Mouse (Mus musculus) limb, embryonic 14.5 days (tissue): Measurements from ENCODE around the gene Cfap45. TPM values are rescaled to one million over a fixed set of nuclear protein-coding genes. Genes with fewer than 3 reads are reported as not detected.

Experiments used
- ATAC-seq: fragments of 200-750 bp; cut with Nextera tagmentation; 2 replicates; pipeline ENCODE4 v1.8.0; 2017; ENCODE audit warnings: low read depth, moderate number of reproducible peaks, moderate TSS enrichment; ENCODE audit not compliant: low FRiP score
- DNase-seq: peaks from one replicate; pipeline ENCODE4 v3.0.0-alpha.2; 2015; ENCODE audit warnings: low spot score
- H3K27ac ChIP-seq: fragments of 300-500 bp; sonication (generic); replicated peaks from 2 replicates; pipeline ENCODE4 v1.5.1; 2014; ENCODE audit warnings: low read depth, mild to moderate bottlenecking, low read length, moderate library complexity, mixed read lengths
- H3K27me3 ChIP-seq: fragments of 300-500 bp; sonication (generic); 2 replicates; pipeline ENCODE4 v1.6.1; 2014; ENCODE audit warnings: low read length, mixed read lengths; ENCODE audit not compliant: control insufficient read depth, insufficient read depth
- H3K36me3 ChIP-seq: fragments of 300-500 bp; sonication (generic); 2 replicates; pipeline ENCODE4 v1.6.1; 2014; ENCODE audit warnings: mild to moderate bottlenecking, low read length, moderate library complexity, mixed read lengths; ENCODE audit not compliant: control insufficient read depth, insufficient read depth
- H3K4me1 ChIP-seq: fragments of 300-500 bp; sonication (generic); 2 replicates; pipeline ENCODE4 v1.6.1; 2014; ENCODE audit warnings: antibody characterized with exemption, low read length, mixed read lengths; ENCODE audit not compliant: control insufficient read depth, insufficient read depth
- H3K4me2 ChIP-seq: fragments of 300-500 bp; sonication (generic); replicated peaks from 2 replicates; pipeline ENCODE4 v1.6.1; 2014; ENCODE audit warnings: low read depth, mild to moderate bottlenecking, low read length, moderate library complexity; ENCODE audit not compliant: severe bottlenecking
- H3K4me3 ChIP-seq: fragments of 300-500 bp; sonication (generic); replicated peaks from 2 replicates; pipeline ENCODE4 v1.5.1; 2014; ENCODE audit warnings: low read length
- H3K9ac ChIP-seq: fragments of 300-500 bp; sonication (generic); 2 replicates; pipeline ENCODE4 v1.6.1; 2014; ENCODE audit warnings: mild to moderate bottlenecking, low read depth, low read length, moderate library complexity; ENCODE audit not compliant: severe bottlenecking
- H3K9me3 ChIP-seq: fragments of 300-500 bp; sonication (generic); 2 replicates; pipeline ENCODE4 v1.6.1; 2016; ENCODE audit warnings: low read length; ENCODE audit not compliant: control insufficient read depth
- POLR2A ChIP-seq: fragments of 200-500 bp; IDR thresholded peaks from 2 replicates; pipeline ENCODE4 v1.8.0; 2012; ENCODE audit warnings: inconsistent platforms, mild to moderate bottlenecking, moderate library complexity, borderline replicate concordance; ENCODE audit not compliant: insufficient read depth, insufficient read length; ENCODE audit errors: extremely low read depth
- WGBS: fragments of 180-500 bp; shearing (Covaris S2); extraction: QIAGEN DNeasy Blood & Tissue Kit; methylation state at CpG from one replicate; pipeline ENCODE4 v1.1.7; 2014; 5-methylcytosine and 5-hydroxymethylcytosine counted together
- polyA plus RNA-seq, 2 experiments: library from polyadenylated mRNA; depleted of rRNA in 1 of 2; stranded (reverse) in 1 of 2; unstranded in 1 of 2; fragments of >200 nt; fragmentation: Nextera tagmentation in 1 of 2; extraction: Ambion mirVana in 1 of 2; gene quantifications; 2 replicates each; pipeline versions ENCODE4 v1.2.1 to v1.2.3; 2012 to 2014

Cfap45 gene
- polyA plus RNA-seq (2012; rRNA removed) = 0.70 and 1.3 TPM in 2 replicates
- 0.97 and 0.98 TPM in 2 replicates for polyA plus RNA-seq (2014; fragmentation: Nextera tagmentation; extraction: Ambion mirVana)

DNA sequence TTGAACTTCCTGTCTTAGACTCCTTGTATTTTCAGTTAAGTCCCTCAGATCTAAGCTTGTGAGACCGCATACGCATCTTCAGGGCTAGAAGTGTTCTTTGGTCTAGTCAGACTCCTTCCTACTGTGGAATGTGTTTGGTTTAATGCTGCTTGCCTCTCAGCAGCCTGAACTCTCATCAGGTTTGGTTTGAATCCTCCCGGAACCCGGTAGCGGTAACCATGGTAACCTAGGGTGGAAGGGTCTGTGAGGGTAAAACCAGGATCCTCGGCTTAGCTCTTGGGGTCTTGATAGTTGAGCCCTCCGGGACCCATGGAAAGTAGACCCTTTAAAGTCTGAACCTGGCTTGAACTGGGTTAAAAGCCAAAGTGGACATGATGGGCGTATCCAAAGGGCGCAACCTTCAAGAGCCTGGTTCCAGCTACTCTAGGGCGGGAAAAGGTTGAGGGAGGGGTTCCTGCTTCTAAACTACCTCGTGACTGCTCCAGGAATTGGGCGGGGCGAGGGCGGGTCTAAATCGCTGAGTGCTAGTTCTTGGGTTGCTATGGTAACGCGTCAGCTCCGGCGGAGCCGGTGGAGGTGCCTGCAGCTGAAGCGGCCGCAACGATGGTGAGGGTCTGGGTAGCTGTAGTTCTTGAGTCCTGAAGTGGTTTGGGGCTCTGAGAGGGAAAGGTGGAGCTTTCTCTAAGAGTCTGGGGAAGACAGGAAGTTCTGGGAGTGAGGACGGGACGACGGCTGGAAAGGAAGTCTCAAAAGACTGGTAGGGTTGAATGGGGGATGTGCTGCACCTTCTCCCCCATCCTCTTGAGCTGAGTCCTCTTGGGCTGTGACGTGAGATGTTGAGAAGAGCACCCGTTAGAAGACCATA is at the start of gene Cfap45:
Gene Cfap45 (plus strand): TSS at position 226 of the 865 bp plus-strand sequence.
- Histone ChIP-seq H3K4me2 (peak within 1 kb of the TSS; percentile 48), H3K27ac (no peak within 1 kb of the TSS), H3K27me3 (no peaks in the 10 kb centered on the region), H3K9me3 (no peaks in the 10 kb centered on the region), H3K4me3 (peak within 1 kb of the TSS; percentile 26), H3K9ac (peak within 1 kb of the TSS; percentile 17; the same call in 1 of the 2 replicates), H3K4me1 (peaks cover 17% of the 10 kb centered on the region), H3K36me3 (no peaks in the 10 kb centered on the region)
- peak; percentile 91 for ATAC-seq
- TF ChIP-seq POLR2A = no peak
- DNase-seq = peak; percentile 94
- WGBS = 7% methylated on average over 28 of the region's 28 CpGs

DNA sequence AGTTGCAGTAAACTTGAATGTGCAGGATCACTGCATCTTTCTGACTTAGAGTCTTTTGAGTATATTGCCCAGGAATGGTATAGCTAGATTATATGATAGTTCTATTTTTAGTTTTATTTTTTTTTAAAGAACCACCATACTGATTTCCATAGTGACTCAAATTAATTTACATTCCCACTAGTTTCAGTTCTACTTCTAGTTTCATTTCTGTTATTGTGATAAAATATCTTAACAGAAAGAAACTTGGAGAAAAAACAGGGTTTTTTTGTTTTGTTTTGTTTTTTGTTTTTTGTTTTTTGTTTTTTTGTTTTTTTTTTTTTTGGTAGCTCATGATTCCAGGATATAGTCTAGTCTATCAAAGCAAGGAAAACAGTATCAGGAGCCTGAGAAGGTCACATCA is 47.7 kb upstream of the Cfap45 start:
- H3K4me2 ChIP-seq = no peak overlapping the region
- H3K36me3 ChIP-seq = no peaks in the 10 kb centered on the region
- no peak for TF ChIP-seq POLR2A
- H3K9ac ChIP-seq = no peak overlapping the region
- H3K27me3 ChIP-seq = no peaks in the 10 kb centered on the region
- DNase-seq (no peak), ATAC-seq (no peak)
- H3K4me3 ChIP-seq = no peak overlapping the region
- H3K9me3 ChIP-seq = no peaks in the 10 kb centered on the region
- no peak overlapping the region for H3K27ac ChIP-seq
- no peaks in the 10 kb centered on the region for H3K4me1 ChIP-seq

DNA sequence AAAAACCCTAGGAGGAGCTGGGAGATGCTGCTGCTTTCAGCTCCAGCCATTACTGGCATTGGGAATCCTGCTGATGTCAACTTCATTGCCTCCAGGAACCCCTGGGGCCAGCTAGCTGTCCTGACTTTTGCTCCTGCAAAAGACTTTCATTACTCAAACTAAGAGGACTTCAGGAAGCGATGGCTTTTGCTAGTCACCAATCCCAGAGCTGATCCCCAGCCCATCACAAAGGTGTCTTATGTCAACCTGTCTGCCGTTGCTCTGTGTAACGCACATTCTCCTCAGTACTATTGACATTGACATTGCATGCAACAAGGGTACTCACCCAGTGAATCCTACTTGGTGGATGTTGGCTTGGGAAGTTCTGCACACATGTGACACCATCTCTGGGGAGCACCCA is 46.4 kb upstream of the Cfap45 start:
- H3K27ac ChIP-seq = no peak overlapping the region
- ATAC-seq = no peak
- TF ChIP-seq POLR2A = no peak
- H3K36me3 ChIP-seq = no peaks in the 10 kb centered on the region
- H3K9ac ChIP-seq = no peak overlapping the region
- no peaks in the 10 kb centered on the region for H3K4me1 ChIP-seq
- H3K4me3 ChIP-seq = no peak overlapping the region
- H3K9me3 ChIP-seq = no peaks in the 10 kb centered on the region
- H3K4me2 ChIP-seq = no peak overlapping the region
- no peaks in the 10 kb centered on the region for H3K27me3 ChIP-seq
- WGBS = 74% methylated on average over 3 of the region's 3 CpGs
- DNase-seq = no peak

DNA sequence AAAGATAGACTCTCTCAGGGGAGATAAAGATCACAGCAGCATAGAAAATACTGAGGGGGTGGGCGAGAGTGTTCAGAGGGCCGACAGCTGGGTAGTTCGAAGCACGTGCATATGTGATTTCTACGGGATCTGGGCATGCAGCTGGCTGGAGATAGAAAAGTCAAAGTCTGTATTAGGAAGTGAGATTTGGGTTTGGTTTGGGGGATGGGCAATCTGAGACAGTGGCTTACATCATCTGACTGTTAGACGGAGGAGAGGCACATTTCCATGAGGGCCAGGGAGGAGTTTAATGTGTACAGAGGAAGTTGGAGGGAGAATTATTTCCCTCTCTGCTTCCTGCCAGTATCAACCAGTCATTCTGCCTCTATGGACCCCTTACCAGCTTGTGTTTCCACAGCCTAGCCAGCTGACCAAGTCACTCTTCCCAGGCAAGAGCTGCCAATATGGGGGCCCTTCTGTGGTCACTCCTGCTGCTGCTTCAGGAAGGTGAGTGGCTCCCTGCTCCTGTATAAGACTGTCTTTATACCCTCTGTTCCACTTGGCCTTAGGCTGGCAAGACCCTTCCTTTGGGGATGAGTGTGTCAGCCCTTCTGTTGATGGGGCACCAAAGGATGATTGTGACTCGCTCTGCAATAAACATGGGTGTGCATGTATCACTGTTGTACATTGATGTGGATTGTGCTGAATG is 45.4 kb upstream of the Cfap45 start, which contains the start of gene Slamf9:
Gene Slamf9 (plus strand): TSS at position 305 of the 688 bp plus-strand sequence.
- no peak within 1 kb of the TSS for H3K27ac ChIP-seq
- ATAC-seq = peak; percentile 68
- 71% methylated on average over 7 of the region's 7 CpGs for WGBS

DNA sequence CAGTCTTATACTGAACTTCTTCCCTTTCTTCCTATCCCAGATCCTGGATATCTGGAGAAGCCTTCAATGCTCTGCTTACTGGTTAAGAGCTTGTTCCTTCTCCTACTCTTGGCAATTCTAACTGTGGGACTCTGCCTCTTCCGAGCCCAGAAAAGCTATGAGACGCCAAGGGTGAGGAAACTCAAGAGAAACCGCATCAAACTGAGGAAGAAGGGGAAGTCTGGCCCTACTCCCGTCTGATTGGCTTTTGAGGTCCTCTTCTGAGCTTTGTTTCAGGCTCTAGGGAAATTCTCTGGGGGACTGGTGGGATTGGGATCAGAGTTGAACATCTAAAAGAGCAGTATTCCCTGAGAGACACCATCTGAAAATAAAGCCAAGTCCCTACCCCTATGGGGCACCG is 42.6 kb upstream of the Cfap45 start:
- H3K27ac ChIP-seq = no peak overlapping the region
- peaks cover 5% of the 10 kb centered on the region for H3K4me1 ChIP-seq
- H3K9ac ChIP-seq = no peak overlapping the region
- no peak overlapping the region for H3K4me2 ChIP-seq
- no peak overlapping the region for H3K4me3 ChIP-seq
- DNase-seq (no peak), ATAC-seq (no peak)
- H3K9me3 ChIP-seq = no peaks in the 10 kb centered on the region
- H3K27me3 ChIP-seq = no peaks in the 10 kb centered on the region
- no peaks in the 10 kb centered on the region for H3K36me3 ChIP-seq
- TF ChIP-seq POLR2A = no peak
- 77% methylated on average over 5 of the region's 5 CpGs for WGBS

More for the DNA sequence above, 45.4 kb upstream of the Cfap45 start, which contains the start of gene Slamf9:
- Histone ChIP-seq H3K27me3 (no peaks in the 10 kb centered on the region), H3K4me1 (no peaks in the 10 kb centered on the region), H3K9me3 (no peaks in the 10 kb centered on the region), H3K4me2 (no peak within 1 kb of the TSS), H3K36me3 (no peaks in the 10 kb centered on the region), H3K9ac (no peak within 1 kb of the TSS), H3K4me3 (no peak within 1 kb of the TSS)
- no peak for TF ChIP-seq POLR2A
- no peak for DNase-seq
